Mouse (Mus musculus) liver, adult 2 months (tissue): ENCODE data around the gene Slamf6. TPM values are rescaled to one million over a fixed set of nuclear protein-coding genes. Genes with fewer than 3 reads are reported as not detected.

Experiments used
- DNase-seq: peaks from one replicate; pipeline ENCODE4 v3.0.0-alpha.2; 2011; ENCODE audit warnings: low read depth, low spot score; ENCODE audit errors: extremely low read depth
- H3K27ac ChIP-seq: fragments of 200-500 bp; replicated peaks from 2 replicates; pipeline ENCODE4 v1.5.1; 2012; ENCODE audit warnings: low read depth, mild to moderate bottlenecking, control low read depth, inconsistent platforms, low read length; ENCODE audit not compliant: insufficient read depth
- H3K27me3 ChIP-seq: fragments of 200-500 bp; 2 replicates; pipeline ENCODE4 v1.6.1; 2012; ENCODE audit warnings: mild to moderate bottlenecking, moderate library complexity, low read length, inconsistent platforms; ENCODE audit not compliant: control insufficient read depth, insufficient read depth
- H3K36me3 ChIP-seq: fragments of 200-500 bp; 2 replicates; pipeline ENCODE4 v1.6.1; 2012; ENCODE audit warnings: low read length, inconsistent platforms; ENCODE audit not compliant: control insufficient read depth, insufficient read depth
- H3K4me1 ChIP-seq: fragments of 200-500 bp; 2 replicates; pipeline ENCODE4 v1.6.1; 2011; ENCODE audit warnings: low read length; ENCODE audit not compliant: control insufficient read depth, insufficient read depth
- H3K4me3 ChIP-seq: fragments of 200-500 bp; 2 replicates; pipeline ENCODE4 v1.5.1; 2011; ENCODE audit warnings: low read depth, mild to moderate bottlenecking, control low read depth, low read length, moderate library complexity; ENCODE audit not compliant: insufficient read depth
- H3K79me2 ChIP-seq: fragments of 200-500 bp; 2 replicates; pipeline ENCODE4 v1.6.1; 2012; ENCODE audit warnings: inconsistent platforms, mild to moderate bottlenecking, low read length, moderate library complexity; ENCODE audit not compliant: control insufficient read depth, insufficient read depth
- H3K9ac ChIP-seq: fragments of 200-500 bp; 2 replicates; pipeline ENCODE4 v1.6.1; 2012; ENCODE audit warnings: low read depth, mild to moderate bottlenecking, control low read depth, inconsistent platforms, low read length
- CTCF ChIP-seq: fragments of 200-500 bp; IDR thresholded peaks from 2 replicates; pipeline ENCODE4 v1.5.1; 2011; ENCODE audit warnings: low read depth, low read length, control low read depth
- POLR2A ChIP-seq: fragments of 200-500 bp; IDR thresholded peaks from 2 replicates; pipeline ENCODE4 v1.6.1; 2011; ENCODE audit warnings: low read length, control low read depth; ENCODE audit not compliant: insufficient read depth; ENCODE audit errors: extremely low read depth
- WGBS: fragments of 180-500 bp; shearing (Covaris S2); methylation state at CpG from one replicate; pipeline ENCODE4 v1.1.7; 2018; 5-methylcytosine and 5-hydroxymethylcytosine counted together
- polyA plus RNA-seq: library from polyadenylated mRNA; depleted of rRNA; stranded (reverse); fragments of >200 nt; gene quantifications from 2 replicates; pipeline ENCODE4 v1.2.3, GENCODE M21; 2012; rRNA removed
- total RNA-seq: library from RNA; depleted of rRNA; stranded (reverse); fragments of >200 nt; gene quantifications from 2 replicates; pipeline ENCODE4 v1.2.3, GENCODE M21; 2014; rRNA removed

The Slamf6 gene
- total and polyA plus RNA-seq, 2 experiments = 0.29 to 0.46 TPM

- H3K36me3 ChIP-seq = no peaks in the 10 kb centered on the region
- H3K79me2 ChIP-seq = no peaks in the 10 kb centered on the region
- H3K4me1 ChIP-seq = no peaks in the 10 kb centered on the region
- TF ChIP-seq CTCF = no peak
- no peak for TF ChIP-seq POLR2A
- no peak overlapping the region for H3K4me3 ChIP-seq
- 82% methylated on average over 11 of the region's 11 CpGs for WGBS
- no peak for DNase-seq
- H3K27me3 ChIP-seq = no peaks in the 10 kb centered on the region
- no peak overlapping the region for H3K9ac ChIP-seq
- H3K27ac ChIP-seq = no peak overlapping the region
Observed at GRCm38 (mm10) chr1:171994918-171995715, 77.8 kb downstream of the Slamf6 start.

- Histone ChIP-seq H3K9ac (no peak overlapping the region), H3K4me1 (no peaks in the 10 kb centered on the region), H3K27me3 (no peaks in the 10 kb centered on the region), H3K27ac (no peak overlapping the region), H3K36me3 (no peaks in the 10 kb centered on the region), H3K79me2 (no peaks in the 10 kb centered on the region), H3K4me3 (no peak overlapping the region)
- no peak for TF ChIP-seq POLR2A
- no peak for TF ChIP-seq CTCF
- DNase-seq = no peak
- WGBS = 82% methylated on average over 7 of the region's 7 CpGs
Observed at GRCm38 (mm10) chr1:171996701-171997100, 79.4 kb downstream of the Slamf6 start.

DNA sequence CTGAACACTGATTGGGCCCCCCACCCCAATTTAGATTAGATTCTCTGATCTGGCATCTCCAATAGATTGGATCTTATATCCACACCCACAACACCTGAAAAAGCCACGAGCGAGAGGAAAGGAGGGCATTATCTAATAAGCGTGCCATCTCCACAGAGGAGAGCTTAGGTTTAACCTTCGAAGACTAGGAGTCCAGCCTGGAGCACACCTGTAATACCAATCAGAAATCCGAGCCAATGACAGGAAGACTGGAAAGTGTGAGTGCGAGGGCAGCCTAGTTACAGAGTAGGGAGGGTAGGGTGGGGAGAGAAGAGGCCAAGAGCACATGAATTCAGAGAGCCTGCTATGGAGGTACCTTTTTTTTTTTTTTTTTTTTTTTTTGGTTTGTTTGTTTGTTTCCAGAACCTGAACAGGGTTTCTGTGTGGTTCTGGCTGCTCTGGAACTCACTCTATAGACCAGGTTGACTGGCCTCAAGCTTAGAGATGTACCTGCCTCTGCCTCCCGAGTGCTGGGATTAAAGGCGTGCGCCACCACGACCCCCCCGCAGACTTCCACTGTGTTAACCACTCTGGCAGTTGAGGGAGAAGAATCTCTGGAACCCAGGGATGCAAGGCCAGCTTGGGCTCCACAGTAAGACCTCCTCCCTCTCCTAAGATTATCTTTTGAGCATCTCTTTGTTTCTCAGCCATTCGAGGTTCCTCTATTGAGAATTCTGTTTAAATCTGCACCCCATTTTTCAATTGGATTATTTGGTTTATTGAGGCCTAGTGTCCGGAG, 81.7 kb downstream of the Slamf6 start:
- no peak for DNase-seq
- Histone ChIP-seq H3K36me3 (no peaks in the 10 kb centered on the region), H3K4me1 (no peaks in the 10 kb centered on the region), H3K79me2 (no peaks in the 10 kb centered on the region), H3K4me3 (no peak overlapping the region), H3K27ac (no peak overlapping the region), H3K27me3 (no peaks in the 10 kb centered on the region), H3K9ac (no peak overlapping the region)
- TF ChIP-seq CTCF = no peak
- no peak for TF ChIP-seq POLR2A
- WGBS = 90% methylated on average over 13 of the region's 13 CpGs

- H3K27ac ChIP-seq = no peak overlapping the region
- H3K36me3 ChIP-seq = no peaks in the 10 kb centered on the region
- WGBS = 65% methylated on average over 3 of the region's 3 CpGs
- peak; percentile 80 for TF ChIP-seq CTCF
- no peak for TF ChIP-seq POLR2A
- no peaks in the 10 kb centered on the region for H3K79me2 ChIP-seq
- no peaks in the 10 kb centered on the region for H3K4me1 ChIP-seq
- no peak for DNase-seq
- H3K4me3 ChIP-seq = no peak overlapping the region
- H3K27me3 ChIP-seq = no peaks in the 10 kb centered on the region
- H3K9ac ChIP-seq = no peak overlapping the region
Observed at GRCm38 (mm10) chr1:172000641-172001040, 83.3 kb downstream of the Slamf6 start.

DNA sequence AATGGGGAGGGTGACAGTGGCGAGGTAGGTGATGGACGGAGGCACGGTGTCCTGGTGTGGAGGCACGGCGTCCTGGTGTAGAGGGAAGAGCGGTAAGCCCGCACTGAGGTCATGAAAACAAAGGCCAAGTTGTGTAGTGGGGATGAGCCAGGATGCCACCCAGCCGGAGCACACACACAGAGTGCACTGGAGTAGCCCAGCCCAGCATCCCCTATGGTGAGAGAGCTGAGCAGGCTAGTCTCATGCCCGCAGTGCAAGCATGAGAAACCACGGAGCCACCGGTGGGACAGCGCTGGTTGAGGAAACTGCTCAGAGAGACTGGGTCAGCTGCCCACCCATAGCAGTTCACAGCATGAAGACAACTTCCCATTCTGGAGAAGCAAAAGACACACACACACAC, 84.3 kb downstream of the Slamf6 start:
- Histone ChIP-seq H3K4me3 (no peak overlapping the region), H3K9ac (no peak overlapping the region), H3K27ac (no peak overlapping the region), H3K4me1 (no peaks in the 10 kb centered on the region), H3K27me3 (no peaks in the 10 kb centered on the region), H3K79me2 (no peaks in the 10 kb centered on the region), H3K36me3 (no peaks in the 10 kb centered on the region)
- 86% methylated on average over 12 of the region's 12 CpGs for WGBS
- TF ChIP-seq POLR2A (no peak), CTCF (no peak)
- no peak for DNase-seq

Other genes starting within 250 kb of the Slamf6 start
- 5.3 and 5.6 TPM in 2 replicates for gene Cd48, start 235.5 kb upstream of the Slamf6 start, total RNA-seq
- 0.96 and 2.4 TPM in 2 replicates for gene Cd48, start 235.5 kb upstream of the Slamf6 start, polyA plus RNA-seq
- 0.09 and 0.13 TPM in 2 replicates for gene Slamf1, start 150.4 kb upstream of the Slamf6 start, total RNA-seq
- not detected in 2 replicates for gene Slamf1, start 150.4 kb upstream of the Slamf6 start, polyA plus RNA-seq
- 6.2 and 8.9 TPM in 2 replicates for gene Cd84, start 77.8 kb upstream of the Slamf6 start, total RNA-seq
- gene Cd84, start 77.8 kb upstream of the Slamf6 start, polyA plus RNA-seq = 0.55 and 1.2 TPM in 2 replicates
- 0.37 and 0.40 TPM in 2 replicates for gene Gm10521, start 21.9 kb upstream of the Slamf6 start, total RNA-seq
- gene Gm10521, start 21.9 kb upstream of the Slamf6 start, polyA plus RNA-seq = 0.19 and 0.38 TPM in 2 replicates
- 0.20 and 0.28 TPM in 2 replicates for gene Vangl2, start 110.9 kb downstream of the Slamf6 start, total RNA-seq
- gene Vangl2, start 110.9 kb downstream of the Slamf6 start, polyA plus RNA-seq = 0.49 and 0.55 TPM in 2 replicates
- not detected in 2 replicates for gene Nhlh1, start 140.1 kb downstream of the Slamf6 start, total RNA-seq
- not detected in 2 replicates for gene Nhlh1, start 140.1 kb downstream of the Slamf6 start, polyA plus RNA-seq
- gene Copa, start 165.0 kb downstream of the Slamf6 start, total RNA-seq = 108 and 125 TPM in 2 replicates
- 25.7 and 31.7 TPM in 2 replicates for gene Copa, start 165.0 kb downstream of the Slamf6 start, polyA plus RNA-seq
- 28.9 and 38.8 TPM in 2 replicates for gene Ncstn, start 165.3 kb downstream of the Slamf6 start, total RNA-seq
- gene Ncstn, start 165.3 kb downstream of the Slamf6 start, polyA plus RNA-seq = 35.7 and 50.1 TPM in 2 replicates
- 87.3 and 92.5 TPM in 2 replicates for gene Pex19, start 209.2 kb downstream of the Slamf6 start, total RNA-seq
- gene Pex19, start 209.2 kb downstream of the Slamf6 start, polyA plus RNA-seq = 99.3 and 113 TPM in 2 replicates
- 92.7 and 95.6 TPM in 2 replicates for gene Dcaf8, start 230.6 kb downstream of the Slamf6 start, total RNA-seq
- 48.5 and 54.1 TPM in 2 replicates for gene Dcaf8, start 230.6 kb downstream of the Slamf6 start, polyA plus RNA-seq